Comparison of ENCODE assay signal across 26 mouse cellular contexts in genomic region chr12:54675396-54675795, GRCm38 (mm10). TPM values are rescaled to one million over a fixed set of nuclear protein-coding genes. Genes with fewer than 3 reads are reported as not detected.
DNase-seq lines count a peak whose midpoint lies in the region; ATAC-seq and TF ChIP-seq lines count a peak whose summit lies in the region.
"Had no signal": no experiment of that assay in that cellular context is flagged by ENCODE, and none has a peak within 500 bp of the region (broad histone marks: within the 10 kb centered on the region; RNA-seq: fewer than 3 reads in every experiment).

No protein-coding gene starts in this region.

- CTCF ChIA-PET in Patski (lab: Charles Lee), result no interaction called here

- POLR2A ChIA-PET in Patski (lab: Charles Lee), result no interaction called here

- TF ChIP-seq EP300 in liver, embryonic 14.5 days (IDR thresholded peaks at IDR 0.05; ENCODE audit: low read depth), result no peak

- in situ Hi-C loops in Patski (cut with MboI; ENCODE audit: low pct_unique_long_range_greater_than_20kb), result loop anchor here (10.0 kb wide), 1 partner anchor 101 kb away; no protein-coding TSS in a partner anchor

- ATAC-seq in hindbrain, postnatal 0 days, result no peak
- no peak for ATAC-seq in hindbrain, embryonic 16.5 days
- no peak for ATAC-seq in liver, embryonic 14.5 days (ENCODE audit: insufficient read depth)
- no peak for ATAC-seq in liver, embryonic 11.5 days (replicated peaks; ENCODE audit: low FRiP score)
- ATAC-seq in Patski, result no peak

- no peaks in the 10 kb centered on the region for H3K27me3 ChIP-seq in hindbrain, postnatal 0 days (ENCODE audit: insufficient read depth, low read length)
- H3K27me3 ChIP-seq in hindbrain, embryonic 16.5 days (replicated peaks; ENCODE audit: control insufficient read depth, insufficient read depth, low read length), result no peaks in the 10 kb centered on the region
- H3K27me3 ChIP-seq in liver, embryonic 14.5 days (ENCODE audit: control insufficient read depth, insufficient read depth, low read length), result no peaks in the 10 kb centered on the region
- no peaks in the 10 kb centered on the region for H3K27me3 ChIP-seq in liver, embryonic 11.5 days (replicated peaks; ENCODE audit: control insufficient read depth, insufficient read depth, low read length)
- no peaks in the 10 kb centered on the region for H3K27me3 ChIP-seq in E14TG2a.4 (ENCODE audit: insufficient read depth, low read length)
- H3K27me3 ChIP-seq in Patski, result no peaks in the 10 kb centered on the region
- H3K27me3 ChIP-seq: embryonic facial prominence, embryonic 13.5 days; forebrain, embryonic 12.5 days; heart, embryonic 12.5 days; limb, embryonic 13.5 days had no signal

- no peak overlapping the region for H3K4me2 ChIP-seq in hindbrain, postnatal 0 days (ENCODE audit: low read depth, low read length)
- H3K4me2 ChIP-seq in hindbrain, embryonic 16.5 days (ENCODE audit: low read length), result no peak overlapping the region
- H3K4me2 ChIP-seq in liver, embryonic 14.5 days (ENCODE audit: low read depth), result no peak overlapping the region
- no peak overlapping the region for H3K4me2 ChIP-seq in liver, embryonic 11.5 days
- H3K4me2 ChIP-seq: embryonic facial prominence, embryonic 13.5 days; forebrain, embryonic 12.5 days; heart, embryonic 12.5 days; limb, embryonic 13.5 days had no signal

- H3K27ac ChIP-seq in hindbrain, postnatal 0 days, result no peak overlapping the region
- no peak overlapping the region for H3K27ac ChIP-seq in hindbrain, embryonic 16.5 days (ENCODE audit: low read depth, low read length)
- no peak overlapping the region for H3K27ac ChIP-seq in liver, embryonic 14.5 days
- no peak overlapping the region for H3K27ac ChIP-seq in liver, embryonic 11.5 days (ENCODE audit: low read depth, low read length)
- H3K27ac ChIP-seq: embryonic facial prominence, embryonic 13.5 days; forebrain, embryonic 12.5 days; hindbrain, embryonic 10.5 days; limb, embryonic 13.5 days had no signal

- 96% methylated on average over 4 of the region's 4 CpGs for WGBS in hindbrain, postnatal 0 days
- WGBS in hindbrain, embryonic 16.5 days, result 95% methylated on average over 4 of the region's 4 CpGs
- WGBS in liver, embryonic 14.5 days (ENCODE audit: insufficient replicate concordance), result 82% methylated on average over 4 of the region's 4 CpGs
- WGBS in liver, embryonic 11.5 days, result 90% methylated on average over 4 of the region's 4 CpGs

- TF ChIP-seq CTCF in hindbrain, postnatal 0 days (IDR thresholded peaks at IDR 0.05; ENCODE audit: low read depth), result peak; percentile 20; the same call in 1 of the 2 replicates
- TF ChIP-seq CTCF in liver, embryonic 14.5 days (IDR thresholded peaks at IDR 0.05; ENCODE audit: low read depth), result peak; percentile 28; the same call in 1 of the 2 replicates
- TF ChIP-seq CTCF in E14TG2a.4 (conservative IDR thresholded peaks at IDR 0.05; ENCODE audit: low read length), result peak; percentile 38
- TF ChIP-seq CTCF in Patski (IDR thresholded peaks at IDR 0.05), result peak; percentile 48

- H3K9me3 ChIP-seq in hindbrain, postnatal 0 days (ENCODE audit: low read length), result no peaks in the 10 kb centered on the region
- H3K9me3 ChIP-seq in hindbrain, embryonic 16.5 days (ENCODE audit: control insufficient read depth, low read length), result no peaks in the 10 kb centered on the region
- H3K9me3 ChIP-seq in liver, embryonic 14.5 days (ENCODE audit: control insufficient read depth, low read length), result no peaks in the 10 kb centered on the region
- H3K9me3 ChIP-seq in liver, embryonic 11.5 days (ENCODE audit: control insufficient read depth, low read length), result no peaks in the 10 kb centered on the region
- no peaks in the 10 kb centered on the region for H3K9me3 ChIP-seq in E14TG2a.4 (ENCODE audit: low read length)
- H3K9me3 ChIP-seq: embryonic facial prominence, embryonic 13.5 days; forebrain, embryonic 12.5 days; heart, embryonic 12.5 days; hindbrain, embryonic 10.5 days; limb, embryonic 13.5 days had no signal

- no peak for DNase-seq in hindbrain, postnatal 0 days (ENCODE audit: low spot score)
- no peak for DNase-seq in liver, embryonic 14.5 days (ENCODE audit: low read depth in 3 of 3, low spot score in 3 of 3)
- no peak for DNase-seq in liver, embryonic 11.5 days (ENCODE audit: low spot score)
- DNase-seq in Patski (ENCODE audit: low read depth, low spot score) (no peak), MN1 (ENCODE audit: low spot score) (no peak)
- no peak for DNase-seq in right cerebral cortex, postnatal 4 days
- DNase-seq: adrenal gland, postnatal 14 days; B cell, adult 2 months; cerebellum, adult 2 months; cerebellum, postnatal 36 days; embryo, embryonic 11 days; heart, postnatal 10 days; kidney, adult 18-20 months; kidney, postnatal 25 days; lung, adult 18-20 months; lung, postnatal 4 days; midbrain, embryonic 14.5 days; thymus, postnatal 36 days had no signal

- peaks cover 29% of the 10 kb centered on the region; the same call in 1 of the 2 replicates for H3K36me3 ChIP-seq in hindbrain, postnatal 0 days (ENCODE audit: insufficient read depth, low read length)
- H3K36me3 ChIP-seq in hindbrain, embryonic 16.5 days (ENCODE audit: control insufficient read depth, insufficient read depth, low read length), result peaks cover 32% of the 10 kb centered on the region
- peaks cover 17% of the 10 kb centered on the region for H3K36me3 ChIP-seq in liver, embryonic 14.5 days (replicated peaks; ENCODE audit: control insufficient read depth, insufficient read depth, low read depth)
- peaks cover 18% of the 10 kb centered on the region for H3K36me3 ChIP-seq in liver, embryonic 11.5 days (ENCODE audit: control insufficient read depth, insufficient read depth, low read length)
- peaks cover 79% of the 10 kb centered on the region for H3K36me3 ChIP-seq in E14TG2a.4 (ENCODE audit: insufficient read depth, low read length)

- no peaks in the 10 kb centered on the region for H3K4me1 ChIP-seq in hindbrain, postnatal 0 days (ENCODE audit: insufficient read depth, low read length)
- H3K4me1 ChIP-seq in hindbrain, embryonic 16.5 days (ENCODE audit: control insufficient read depth, insufficient read depth, low read depth, low read length), result no peaks in the 10 kb centered on the region
- no peaks in the 10 kb centered on the region; a peak in 1 of 4 replicates for H3K4me1 ChIP-seq in liver, embryonic 14.5 days (replicated peaks; ENCODE audit: control insufficient read depth in 2 of 2, insufficient read depth in 2 of 2, low read length in 1 of 2)
- H3K4me1 ChIP-seq in liver, embryonic 11.5 days (replicated peaks; ENCODE audit: control insufficient read depth, insufficient read depth, low read length), result no peaks in the 10 kb centered on the region
- peaks cover 38% of the 10 kb centered on the region for H3K4me1 ChIP-seq in E14TG2a.4 (replicated peaks; ENCODE audit: low read depth, low read length)
- H3K4me1 ChIP-seq: embryonic facial prominence, embryonic 13.5 days; forebrain, embryonic 12.5 days; heart, embryonic 12.5 days; hindbrain, embryonic 10.5 days; limb, embryonic 13.5 days had no signal

- no peak overlapping the region for H3K9ac ChIP-seq in hindbrain, postnatal 0 days (replicated peaks; ENCODE audit: low read length)
- no peak overlapping the region for H3K9ac ChIP-seq in hindbrain, embryonic 16.5 days (ENCODE audit: low read depth, low read length)
- no peak overlapping the region for H3K9ac ChIP-seq in liver, embryonic 14.5 days (replicated peaks)
- no peak overlapping the region for H3K9ac ChIP-seq in liver, embryonic 11.5 days (ENCODE audit: low read depth, low read length)
- H3K9ac ChIP-seq: embryonic facial prominence, embryonic 13.5 days; forebrain, embryonic 12.5 days; heart, embryonic 12.5 days; limb, embryonic 13.5 days had no signal

- H3K4me3 ChIP-seq in hindbrain, postnatal 0 days (ENCODE audit: low read length), result no peak overlapping the region
- H3K4me3 ChIP-seq in hindbrain, embryonic 16.5 days (ENCODE audit: low read length), result no peak overlapping the region
- H3K4me3 ChIP-seq in liver, embryonic 14.5 days (ENCODE audit: insufficient read depth in 1 of 2, low read depth in 2 of 2, low read length in 2 of 2), result no peak overlapping the region
- H3K4me3 ChIP-seq in liver, embryonic 11.5 days (ENCODE audit: low read depth, low read length), result no peak overlapping the region
- H3K4me3 ChIP-seq in E14TG2a.4 (replicated peaks; ENCODE audit: low read length), result no peak overlapping the region
- H3K4me3 ChIP-seq: embryonic facial prominence, embryonic 13.5 days; erythroblast, embryonic 14.5 days; forebrain, embryonic 12.5 days; heart, embryonic 12.5 days; hindbrain, embryonic 10.5 days; limb, embryonic 13.5 days had no signal

RNA-seq across cellular contexts. Expression of gene Sptssa, which starts 19.0 kb away (rescaled TPM):
- total RNA-seq in hindbrain, postnatal 0 days (2014; rRNA removed), result 51.9 and 66.0 TPM in 2 replicates
- 222 and 227 TPM in 2 replicates for polyA plus RNA-seq in hindbrain, postnatal 0 days (2015; fragmentation: Nextera tagmentation; extraction: Ambion mirVana)
- polyA plus RNA-seq in hindbrain, embryonic 16.5 days (2015; fragmentation: Nextera tagmentation; extraction: Ambion mirVana), result 198 and 213 TPM in 2 replicates
- polyA plus RNA-seq in liver, embryonic 14.5 days (2012; rRNA removed), result 27.0 and 32.1 TPM in 2 replicates
- 65.1 and 65.2 TPM in 2 replicates for polyA plus RNA-seq in liver, embryonic 14.5 days (2014; fragmentation: Nextera tagmentation; extraction: Ambion mirVana)
- 95.8 and 99.8 TPM in 2 replicates for polyA plus RNA-seq in liver, embryonic 11.5 days (2014; fragmentation: Nextera tagmentation; extraction: Ambion mirVana)
- polyA plus RNA-seq in Patski (2021), result 57.6 TPM

RNA-seq across cellular contexts. Expression of gene Eapp, which starts 20.3 kb away (rescaled TPM):
- total RNA-seq in hindbrain, postnatal 0 days (2014; rRNA removed), result 18.0 and 19.0 TPM in 2 replicates
- polyA plus RNA-seq in hindbrain, postnatal 0 days (2015; fragmentation: Nextera tagmentation; extraction: Ambion mirVana), result 95.3 and 96.2 TPM in 2 replicates
- polyA plus RNA-seq in hindbrain, embryonic 16.5 days (2015; fragmentation: Nextera tagmentation; extraction: Ambion mirVana), result 73.4 and 81.1 TPM in 2 replicates
- 4.0 and 8.7 TPM in 2 replicates for polyA plus RNA-seq in liver, embryonic 14.5 days (2012; rRNA removed)
- polyA plus RNA-seq in liver, embryonic 14.5 days (2014; fragmentation: Nextera tagmentation; extraction: Ambion mirVana), result 41.8 and 45.7 TPM in 2 replicates
- polyA plus RNA-seq in liver, embryonic 11.5 days (2014; fragmentation: Nextera tagmentation; extraction: Ambion mirVana), result 59.9 and 68.4 TPM in 2 replicates
- polyA plus RNA-seq in Patski (2021), result 52.7 TPM
